Mouse (Mus musculus): Measurements from ENCODE around the gene Mtx1.

DNA sequence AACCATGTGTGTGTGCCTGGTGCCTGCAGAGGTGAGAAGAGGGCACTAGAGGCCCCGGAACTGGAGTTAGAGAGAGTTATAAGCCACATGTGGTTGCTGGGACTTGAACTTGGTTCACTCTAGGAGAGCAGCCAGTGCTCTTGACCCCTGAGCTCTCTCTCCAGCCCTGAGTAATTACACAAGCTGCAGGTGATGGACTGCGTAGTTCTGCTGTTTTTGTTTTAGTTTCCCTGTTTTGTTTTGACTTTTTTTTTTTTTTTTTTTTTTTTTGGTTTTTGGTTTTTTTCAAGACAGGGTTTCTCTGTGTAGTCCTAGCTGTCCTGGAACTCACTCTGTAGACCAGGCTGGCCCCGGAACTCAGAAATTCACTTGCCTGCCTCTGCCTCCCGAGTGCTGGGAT, 65.1 kb downstream of the Mtx1 start:
- TF ChIP-seq CTCF (IDR thresholded peaks at IDR 0.05; ENCODE audit: extremely low read depth, insufficient read depth, insufficient read length, insufficient replicate concordance) (no peak), POLR2A (IDR thresholded peaks at IDR 0.05; ENCODE audit: low read depth, low read length) (no peak)

Measured in spleen, adult 2 months (tissue).